Mouse (Mus musculus) CH12.LX (cell line): Measurements from ENCODE around the gene Gm5244.

Experiments used
- CTCF ChIP-seq, 2 experiments: IDR thresholded peaks in 1 of 2; conservative IDR thresholded peaks in 1 of 2; 2 replicates each; pipeline ENCODE4 v1.5.1; 2011 to 2012; ENCODE audit warnings: low read depth in 2 of 2, low read length in 2 of 2, improper control_type of control experiment in 1 of 2, inconsistent platforms in 1 of 2, mild to moderate bottlenecking in 1 of 2, moderate library complexity in 1 of 2
- EP300 ChIP-seq: IDR thresholded peaks from 2 replicates; pipeline ENCODE4 v1.6.1; 2011; ENCODE audit warnings: low read length, improper control_type of control experiment
- KAT2A ChIP-seq: IDR thresholded peaks from 2 replicates; pipeline ENCODE4 v1.6.1; 2012; ENCODE audit warnings: low read length, improper control_type of control experiment, inconsistent platforms; ENCODE audit not compliant: insufficient replicate concordance
- MXI1 ChIP-seq: IDR thresholded peaks from 2 replicates; pipeline ENCODE4 v1.6.1; 2011; ENCODE audit warnings: mild to moderate bottlenecking, low read depth, low read length, improper control_type of control experiment
- NRF1 ChIP-seq: IDR thresholded peaks from 2 replicates; pipeline ENCODE4 v1.6.1; 2014; ENCODE audit warnings: low read depth, mild to moderate bottlenecking, inconsistent platforms, low read length, improper control_type of control experiment, moderate library complexity
- RCOR1 ChIP-seq: conservative IDR thresholded peaks from 2 replicates; pipeline ENCODE4 v1.6.1; 2012; ENCODE audit warnings: low read depth, mild to moderate bottlenecking, inconsistent platforms, low read length, improper control_type of control experiment
- TCF12 ChIP-seq: IDR thresholded peaks from 2 replicates; pipeline ENCODE4 v1.6.1; 2014; ENCODE audit warnings: low read depth, mild to moderate bottlenecking, inconsistent platforms, low read length, improper control_type of control experiment

GRCm38 (mm10) chr19:12812644-12813364 is 33.7 kb upstream of the Gm5244 start:
- TF ChIP-seq CTCF (conservative IDR thresholded peaks at IDR 0.05 in 1 of 2, IDR thresholded peaks at IDR 0.05 in 1 of 2; ENCODE audit: low read depth in 2 of 2, low read length in 2 of 2) (no peak), MXI1 (no peak), TCF12 (no peak), EP300 (no peak), NRF1 (no peak), KAT2A (no peak), RCOR1 (no peak)
